Mouse (Mus musculus) stomach, embryonic 14.5 days (tissue): Measurements from ENCODE around the gene Tescl. TPM values are rescaled to one million over a fixed set of nuclear protein-coding genes. Genes with fewer than 3 reads are reported as not detected.
A peak's percentile ranks its signal among the peaks of the same experiment; 100 is the strongest.

Experiments used
- ATAC-seq: fragments of 200-750 bp; cut with Nextera tagmentation; 2 replicates; pipeline ENCODE4 v1.8.0; 2017; ENCODE audit warnings: low read depth, moderate TSS enrichment; ENCODE audit not compliant: insufficient number of reproducible peaks, insufficient read depth, low FRiP score
- H3K27ac ChIP-seq: fragments of 300-500 bp; sonication (generic); 2 replicates; pipeline ENCODE4 v1.5.1; 2014; ENCODE audit warnings: mild to moderate bottlenecking, low read length, moderate library complexity, mixed read lengths
- H3K27me3 ChIP-seq: fragments of 300-500 bp; sonication (generic); 2 replicates; pipeline ENCODE4 v1.6.1; 2014; ENCODE audit warnings: low read length, control low read depth, mixed read lengths; ENCODE audit not compliant: control insufficient read depth, insufficient read depth
- H3K36me3 ChIP-seq: fragments of 300-500 bp; sonication (generic); 2 replicates; pipeline ENCODE4 v1.6.1; 2014; ENCODE audit warnings: mild to moderate bottlenecking, control low read depth, low read length, moderate library complexity, mixed read lengths; ENCODE audit not compliant: control insufficient read depth, insufficient read depth
- H3K4me1 ChIP-seq: fragments of 300-500 bp; sonication (generic); 2 replicates; pipeline ENCODE4 v1.6.1; 2014; ENCODE audit warnings: low read length, control low read depth, mixed read lengths; ENCODE audit not compliant: control insufficient read depth, insufficient read depth
- H3K4me2 ChIP-seq: fragments of 300-500 bp; sonication (generic); replicated peaks from 2 replicates; pipeline ENCODE4 v1.6.1; 2014; ENCODE audit warnings: low read depth, low read length, control low read depth
- H3K4me3 ChIP-seq: fragments of 300-500 bp; sonication (generic); 2 replicates; pipeline ENCODE4 v1.5.1; 2014; ENCODE audit warnings: low read depth, low read length, control low read depth
- H3K9ac ChIP-seq: fragments of 300-500 bp; sonication (generic); replicated peaks from 2 replicates; pipeline ENCODE4 v1.6.1; 2014; ENCODE audit warnings: low read depth, mild to moderate bottlenecking, control low read depth, low read length, moderate library complexity, mixed read lengths
- H3K9me3 ChIP-seq: fragments of 300-500 bp; sonication (generic); 2 replicates; pipeline ENCODE4 v1.6.1; 2016; ENCODE audit warnings: low read depth, low read length, control low read depth; ENCODE audit not compliant: control insufficient read depth
- WGBS: fragments of 180-500 bp; shearing (Covaris S2); extraction: QIAGEN DNeasy Blood & Tissue Kit; methylation state at CpG from one replicate; pipeline ENCODE4 v1.1.7; 2014; 5-methylcytosine and 5-hydroxymethylcytosine counted together
- polyA plus RNA-seq: library from polyadenylated mRNA; unstranded; fragments of >200 nt; fragmentation: Nextera tagmentation; extraction: Ambion mirVana; gene quantifications from 2 replicates; pipeline ENCODE4 v1.2.1, GENCODE M21; 2014

Gene Tescl
- 0.41 TPM in 1 of 2 replicates, not detected in the other for polyA plus RNA-seq

- H3K9me3 ChIP-seq = no peaks in the 10 kb centered on the region
- no peak within 1 kb of the TSS for H3K27ac ChIP-seq
- H3K27me3 ChIP-seq = no peaks in the 10 kb centered on the region
- peak within 1 kb of the TSS; percentile 2; the same call in 1 of the 2 replicates for H3K4me3 ChIP-seq
- no peak within 1 kb of the TSS for H3K9ac ChIP-seq
- no peak for ATAC-seq
- 0 out of 2 replicates have a peak within 1 kb of the TSS, but pooled peaks have one; percentile 6 for H3K4me2 ChIP-seq
- H3K4me1 ChIP-seq = no peaks in the 10 kb centered on the region
- H3K36me3 ChIP-seq = no peaks in the 10 kb centered on the region
- WGBS = 36% methylated on average over 49 of the region's 49 CpGs
Observed at GRCm38 (mm10) chr7:24333304-24333986, at the start of gene Tescl. TSS of gene Tescl (minus strand) at chr7:24333936.

- Histone ChIP-seq H3K9ac (no peak overlapping the region), H3K4me1 (peaks cover 8% of the 10 kb centered on the region; the same call in 1 of the 2 replicates), H3K36me3 (no peaks in the 10 kb centered on the region), H3K27ac (no peak overlapping the region), H3K9me3 (no peaks in the 10 kb centered on the region), H3K27me3 (no peaks in the 10 kb centered on the region), H3K4me2 (no peak overlapping the region), H3K4me3 (no peak overlapping the region)
- WGBS = 69% methylated on average over 16 of the region's 16 CpGs
- ATAC-seq = no peak
Observed at GRCm38 (mm10) chr7:24382730-24383372, 49.1 kb upstream of the Tescl start.

GRCm38 (mm10) chr7:24380370-24380769, 46.6 kb upstream of the Tescl start:
- no peak overlapping the region for H3K9ac ChIP-seq
- ATAC-seq = no peak
- H3K27me3 ChIP-seq = no peaks in the 10 kb centered on the region
- H3K4me3 ChIP-seq = no peak overlapping the region
- no peak overlapping the region for H3K4me2 ChIP-seq
- H3K36me3 ChIP-seq = no peaks in the 10 kb centered on the region
- 58% methylated on average over 2 of the region's 2 CpGs for WGBS
- H3K9me3 ChIP-seq = no peaks in the 10 kb centered on the region
- H3K27ac ChIP-seq = no peak overlapping the region
- H3K4me1 ChIP-seq = peaks cover 8% of the 10 kb centered on the region; the same call in 1 of the 2 replicates

GRCm38 (mm10) chr7:24379934-24380333, 46.2 kb upstream of the Tescl start:
- no peaks in the 10 kb centered on the region for H3K9me3 ChIP-seq
- no peak overlapping the region for H3K4me3 ChIP-seq
- H3K36me3 ChIP-seq = no peaks in the 10 kb centered on the region
- H3K9ac ChIP-seq = no peak overlapping the region
- ATAC-seq = no peak
- H3K4me1 ChIP-seq = peaks cover 8% of the 10 kb centered on the region; the same call in 1 of the 2 replicates
- no peak overlapping the region for H3K4me2 ChIP-seq
- 35% methylated on average over 7 of the region's 7 CpGs for WGBS
- no peaks in the 10 kb centered on the region for H3K27me3 ChIP-seq
- no peak overlapping the region for H3K27ac ChIP-seq

- H3K4me1 ChIP-seq = peaks cover 11% of the 10 kb centered on the region; the same call in 1 of the 2 replicates
- no peak overlapping the region for H3K4me3 ChIP-seq
- H3K36me3 ChIP-seq = no peaks in the 10 kb centered on the region
- 63% methylated on average over 10 of the region's 10 CpGs for WGBS
- H3K27me3 ChIP-seq = no peaks in the 10 kb centered on the region
- H3K9me3 ChIP-seq = no peaks in the 10 kb centered on the region
- no peak overlapping the region for H3K4me2 ChIP-seq
- no peak for ATAC-seq
- H3K9ac ChIP-seq = no peak overlapping the region
- no peak overlapping the region for H3K27ac ChIP-seq
Observed at GRCm38 (mm10) chr7:24378049-24378701, 44.4 kb upstream of the Tescl start.

GRCm38 (mm10) chr7:24377091-24377865, 43.5 kb upstream of the Tescl start:
- 7% methylated on average over 49 of the region's 49 CpGs for WGBS
- Histone ChIP-seq H3K4me3 (peak overlapping the region; percentile 18; the same call in 1 of the 2 replicates), H3K4me1 (peaks cover 11% of the 10 kb centered on the region; the same call in 1 of the 2 replicates), H3K27ac (peak overlapping the region; percentile 33; the same call in 1 of the 2 replicates), H3K4me2 (peak overlapping the region; percentile 57), H3K9ac (no peak overlapping the region), H3K36me3 (no peaks in the 10 kb centered on the region), H3K9me3 (no peaks in the 10 kb centered on the region), H3K27me3 (no peaks in the 10 kb centered on the region)
- peak; percentile 88 for ATAC-seq

- no peak overlapping the region for H3K4me2 ChIP-seq
Observed at GRCm38 (mm10) chr7:24376456-24376855, 42.7 kb upstream of the Tescl start.

More at GRCm38 (mm10) chr7:24376456-24376855, 42.7 kb upstream of the Tescl start:
- ATAC-seq = no peak
- H3K4me1 ChIP-seq = peaks cover 11% of the 10 kb centered on the region; the same call in 1 of the 2 replicates
- WGBS = 84% methylated on average over 8 of the region's 8 CpGs
- H3K9ac ChIP-seq = no peak overlapping the region
- no peaks in the 10 kb centered on the region for H3K27me3 ChIP-seq
- H3K36me3 ChIP-seq = no peaks in the 10 kb centered on the region
- H3K27ac ChIP-seq = no peak overlapping the region
- H3K4me3 ChIP-seq = no peak overlapping the region
- no peaks in the 10 kb centered on the region for H3K9me3 ChIP-seq
